Mouse (Mus musculus) ES-Bruce4 (cell line): ENCODE measurements around the gene 2900026A02Rik. TPM values are rescaled to one million over a fixed set of nuclear protein-coding genes. Genes with fewer than 3 reads are reported as not detected.

ENCODE experiments used
- H3K27ac ChIP-seq: 2 replicates; pipeline ENCODE4 v1.5.1; 2012; ENCODE audit warnings: low read length, inconsistent platforms; ENCODE audit not compliant: insufficient read depth
- H3K27me3 ChIP-seq: 2 replicates; pipeline ENCODE4 v1.6.1; 2012; ENCODE audit warnings: mild to moderate bottlenecking, low read length, inconsistent platforms; ENCODE audit not compliant: control insufficient read depth, poor library complexity, insufficient read depth, severe bottlenecking
- H3K36me3 ChIP-seq: 2 replicates; pipeline ENCODE4 v1.6.1; 2012; ENCODE audit warnings: inconsistent platforms, mild to moderate bottlenecking, low read length, moderate library complexity; ENCODE audit not compliant: control insufficient read depth, poor library complexity, insufficient read depth, severe bottlenecking
- H3K4me1 ChIP-seq: one replicate; pipeline ENCODE4 v1.8.1; 2011; ENCODE audit warnings: low read length; ENCODE audit not compliant: control insufficient read depth, insufficient read depth
- H3K4me3 ChIP-seq: 2 replicates; pipeline ENCODE4 v1.5.1; 2011; ENCODE audit warnings: low read depth, mild to moderate bottlenecking, low read length
- H3K9ac ChIP-seq: 2 replicates; pipeline ENCODE4 v1.6.1; 2012; ENCODE audit warnings: low read depth, mild to moderate bottlenecking, inconsistent platforms; ENCODE audit not compliant: poor library complexity, severe bottlenecking
- H3K9me3 ChIP-seq: replicated peaks from 2 replicates; pipeline ENCODE4 v1.6.1; 2012; ENCODE audit warnings: mild to moderate bottlenecking, low read length, inconsistent platforms; ENCODE audit not compliant: control insufficient read depth, poor library complexity, insufficient read depth, severe bottlenecking
- CTCF ChIP-seq: IDR thresholded peaks from one replicate; pipeline ENCODE4 v1.8.1; 2011; ENCODE audit warnings: low read depth, low read length
- EP300 ChIP-seq: IDR thresholded peaks from 2 replicates; pipeline ENCODE4 v1.6.1; 2011; ENCODE audit warnings: low read depth, low read length; ENCODE audit not compliant: insufficient read depth
- POLR2A ChIP-seq: IDR thresholded peaks from one replicate; pipeline ENCODE4 v1.8.1; 2011; ENCODE audit warnings: low read length; ENCODE audit not compliant: insufficient read depth
- polyA plus RNA-seq: library from polyadenylated mRNA; stranded (reverse); fragments of >200 nt; gene quantifications from 2 replicates; pipeline ENCODE4 v1.2.4, GENCODE M21; 2011; ENCODE audit warnings: low read depth; ENCODE audit not compliant: missing spikeins, insufficient read depth, insufficient read length

The 2900026A02Rik gene
- polyA plus RNA-seq, 1 experiment: 14.2 TPM

GRCm38 (mm10) chr5:113118695-113119094, 102.3 kb downstream of the 2900026A02Rik start:
- peaks cover 9% of the 10 kb centered on the region for H3K4me1 ChIP-seq
- no peaks in the 10 kb centered on the region for H3K9me3 ChIP-seq
- no peaks in the 10 kb centered on the region for H3K36me3 ChIP-seq
- no peak overlapping the region for H3K4me3 ChIP-seq
- no peak overlapping the region for H3K27ac ChIP-seq
- no peak overlapping the region for H3K9ac ChIP-seq
- no peaks in the 10 kb centered on the region for H3K27me3 ChIP-seq
- TF ChIP-seq CTCF: no peak
- no peak for TF ChIP-seq POLR2A
- no peak for TF ChIP-seq EP300

- TF ChIP-seq CTCF (no peak), EP300 (no peak), POLR2A (no peak)
- Histone ChIP-seq H3K27ac (no peak overlapping the region), H3K4me1 (peaks cover 8% of the 10 kb centered on the region), H3K9me3 (no peaks in the 10 kb centered on the region), H3K27me3 (no peaks in the 10 kb centered on the region), H3K4me3 (no peak overlapping the region), H3K9ac (no peak overlapping the region), H3K36me3 (no peaks in the 10 kb centered on the region)
Observed at GRCm38 (mm10) chr5:113117361-113117760, 103.7 kb downstream of the 2900026A02Rik start.

DNA sequence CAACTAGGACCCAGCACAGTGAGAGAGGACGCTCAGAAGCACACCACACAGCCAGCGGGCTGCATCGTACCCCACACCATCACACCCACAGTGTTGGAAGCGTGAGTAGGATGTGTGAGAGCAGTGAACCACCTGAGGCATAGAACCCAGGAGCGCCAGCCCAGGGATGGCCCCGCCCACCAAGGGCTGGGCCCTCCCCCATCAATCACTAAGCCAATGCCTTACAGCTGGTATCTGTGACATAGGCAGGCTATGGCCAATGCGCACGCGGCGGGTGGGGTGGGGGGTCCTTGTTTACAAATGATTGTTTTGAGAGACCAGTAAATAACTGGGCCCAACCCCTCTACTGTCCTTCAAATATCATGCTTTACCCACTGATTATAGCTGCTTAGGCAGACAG, 105.1 kb downstream of the 2900026A02Rik start:
- peak overlapping the region; percentile 56 for H3K4me3 ChIP-seq
- no peak overlapping the region for H3K27ac ChIP-seq
- no peaks in the 10 kb centered on the region for H3K27me3 ChIP-seq
- TF ChIP-seq EP300: no peak
- no peak for TF ChIP-seq CTCF
- no peak for TF ChIP-seq POLR2A
- H3K36me3 ChIP-seq: no peaks in the 10 kb centered on the region
- H3K9ac ChIP-seq: no peak overlapping the region
- H3K4me1 ChIP-seq: peaks cover 9% of the 10 kb centered on the region
- H3K9me3 ChIP-seq: no peaks in the 10 kb centered on the region

- TF ChIP-seq EP300 (no peak), CTCF (no peak), POLR2A (no peak)
- H3K27ac ChIP-seq: no peak overlapping the region
- H3K4me1 ChIP-seq: peaks cover 6% of the 10 kb centered on the region
- no peaks in the 10 kb centered on the region for H3K27me3 ChIP-seq
- no peaks in the 10 kb centered on the region for H3K9me3 ChIP-seq
- no peak overlapping the region for H3K9ac ChIP-seq
- H3K4me3 ChIP-seq: no peak overlapping the region
- no peaks in the 10 kb centered on the region for H3K36me3 ChIP-seq
Observed at GRCm38 (mm10) chr5:113114264-113115225, 106.5 kb downstream of the 2900026A02Rik start.

DNA sequence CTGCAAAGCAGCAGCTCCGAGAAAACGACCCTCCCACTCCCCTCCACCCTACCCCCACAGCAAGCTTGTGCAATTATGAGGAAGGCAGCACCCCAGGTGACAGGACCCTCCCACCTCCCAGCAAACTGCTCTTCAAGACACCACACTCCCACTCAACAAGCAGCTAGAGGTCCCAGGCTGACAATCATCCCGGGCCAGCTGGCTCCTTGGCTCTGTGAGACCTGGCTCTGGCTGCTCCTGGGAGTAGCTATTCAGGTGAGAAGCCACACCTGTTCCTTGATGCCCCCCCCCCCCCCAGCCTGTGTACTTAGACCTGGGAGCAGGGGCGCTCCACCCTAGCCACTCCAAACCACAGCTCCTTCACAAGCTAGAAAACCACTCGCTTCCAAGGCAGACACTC, 107.9 kb downstream of the 2900026A02Rik start:
- Histone ChIP-seq H3K4me3 (no peak overlapping the region), H3K27me3 (no peaks in the 10 kb centered on the region), H3K36me3 (no peaks in the 10 kb centered on the region), H3K27ac (no peak overlapping the region), H3K9me3 (no peaks in the 10 kb centered on the region), H3K9ac (no peak overlapping the region), H3K4me1 (peaks cover 5% of the 10 kb centered on the region)
- TF ChIP-seq EP300 (no peak), CTCF (no peak)

DNA sequence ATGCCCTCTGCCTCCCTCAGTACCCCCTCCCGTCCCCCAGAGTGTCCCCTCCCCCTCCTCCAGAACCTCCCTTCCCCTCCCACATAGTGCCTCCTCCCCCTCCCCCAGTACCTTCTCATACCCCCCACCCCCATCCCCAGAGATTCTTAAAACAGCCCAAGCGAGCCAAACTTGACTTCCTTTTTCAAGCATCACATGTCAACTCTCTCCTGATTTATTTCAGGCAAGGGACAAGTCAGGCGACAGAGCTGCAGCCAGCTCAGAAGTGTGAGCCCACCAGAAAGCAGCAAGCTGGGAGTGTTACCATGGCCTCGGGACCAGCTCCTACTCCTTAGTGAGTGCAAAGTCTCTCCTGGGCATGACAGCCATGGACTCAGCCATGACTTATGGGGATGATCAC, 109.7 kb downstream of the 2900026A02Rik start:
- H3K4me3 ChIP-seq: no peak overlapping the region
- H3K9me3 ChIP-seq: no peaks in the 10 kb centered on the region
- peak overlapping the region; percentile 3; the same call in 1 of the 2 replicates for H3K27ac ChIP-seq
- H3K4me1 ChIP-seq: peaks cover 5% of the 10 kb centered on the region
- no peak for TF ChIP-seq CTCF
- no peak for TF ChIP-seq POLR2A
- no peak for TF ChIP-seq EP300
- no peak overlapping the region for H3K9ac ChIP-seq
- no peaks in the 10 kb centered on the region for H3K36me3 ChIP-seq
- H3K27me3 ChIP-seq: no peaks in the 10 kb centered on the region
